Mouse (Mus musculus): ENCODE data around the gene Tbx5. TPM values are rescaled to one million over a fixed set of nuclear protein-coding genes. Genes with fewer than 3 reads are reported as not detected.

Tbx5 gene
- polyA plus RNA-seq, 1 experiment: not detected

- Histone ChIP-seq H3K4me3 (ENCODE audit: extremely low read depth, insufficient read depth, insufficient read length) (no peak overlapping the region), H3K36me3 (ENCODE audit: control insufficient read depth, insufficient read depth, low read length) (no peaks in the 10 kb centered on the region), H3K27me3 (ENCODE audit: control insufficient read depth, insufficient read depth, low read length) (peaks cover 12% of the 10 kb centered on the region), H3K4me1 (ENCODE audit: control insufficient read depth, insufficient read depth, insufficient read length) (no peaks in the 10 kb centered on the region), H3K27ac (ENCODE audit: insufficient read depth, low read length) (no peak overlapping the region)
- TF ChIP-seq POLR2A (IDR thresholded peaks at IDR 0.05; ENCODE audit: low read depth, low read length): no peak
- no peak for TF ChIP-seq CTCF (IDR thresholded peaks at IDR 0.05; ENCODE audit: extremely low read depth, insufficient read depth, insufficient read length, insufficient replicate concordance)
- DNase-seq (ENCODE audit: low read depth in 1 of 2, low spot score in 2 of 2): no peak
- WGBS: 28% methylated on average over 4 of the region's 4 CpGs
These were observed 10.4 kb downstream of the Tbx5 start for GRCm38 (mm10) chr5:119842701-119843393.

- H3K4me1 ChIP-seq (ENCODE audit: control insufficient read depth, insufficient read depth, insufficient read length): no peaks in the 10 kb centered on the region
- no peaks in the 10 kb centered on the region for H3K36me3 ChIP-seq (ENCODE audit: control insufficient read depth, insufficient read depth, low read length)
- peaks cover 12% of the 10 kb centered on the region for H3K27me3 ChIP-seq (ENCODE audit: control insufficient read depth, insufficient read depth, low read length)
- H3K4me3 ChIP-seq (ENCODE audit: extremely low read depth, insufficient read depth, insufficient read length): no peak overlapping the region
- H3K27ac ChIP-seq (ENCODE audit: insufficient read depth, low read length): no peak overlapping the region
- no peak for DNase-seq (ENCODE audit: low read depth in 1 of 2, low spot score in 2 of 2)
- TF ChIP-seq CTCF (IDR thresholded peaks at IDR 0.05; ENCODE audit: extremely low read depth, insufficient read depth, insufficient read length, insufficient replicate concordance): no peak
- no peak for TF ChIP-seq POLR2A (IDR thresholded peaks at IDR 0.05; ENCODE audit: low read depth, low read length)
- 5% methylated on average over 8 of the region's 8 CpGs for WGBS
These were observed 10.9 kb downstream of the Tbx5 start for GRCm38 (mm10) chr5:119843394-119843777.

- Histone ChIP-seq H3K36me3 (ENCODE audit: control insufficient read depth, insufficient read depth, low read length) (no peaks in the 10 kb centered on the region), H3K27me3 (ENCODE audit: control insufficient read depth, insufficient read depth, low read length) (peaks cover 7% of the 10 kb centered on the region), H3K27ac (ENCODE audit: insufficient read depth, low read length) (no peak overlapping the region), H3K4me3 (ENCODE audit: extremely low read depth, insufficient read depth, insufficient read length) (no peak overlapping the region), H3K4me1 (ENCODE audit: control insufficient read depth, insufficient read depth, insufficient read length) (no peaks in the 10 kb centered on the region)
- TF ChIP-seq CTCF (IDR thresholded peaks at IDR 0.05; ENCODE audit: extremely low read depth, insufficient read depth, insufficient read length, insufficient replicate concordance) (no peak), POLR2A (IDR thresholded peaks at IDR 0.05; ENCODE audit: low read depth, low read length) (no peak)
- 6% methylated on average over 5 of the region's 5 CpGs for WGBS
- no peak for DNase-seq (ENCODE audit: low read depth in 1 of 2, low spot score in 2 of 2)
These were observed 11.9 kb downstream of the Tbx5 start for GRCm38 (mm10) chr5:119844366-119844765.

- TF ChIP-seq CTCF (IDR thresholded peaks at IDR 0.05; ENCODE audit: extremely low read depth, insufficient read depth, insufficient read length, insufficient replicate concordance) (no peak), POLR2A (IDR thresholded peaks at IDR 0.05; ENCODE audit: low read depth, low read length) (no peak)
- H3K27me3 ChIP-seq (ENCODE audit: control insufficient read depth, insufficient read depth, low read length): peaks cover 4% of the 10 kb centered on the region
These were observed 12.5 kb downstream of the Tbx5 start for GRCm38 (mm10) chr5:119844994-119845393.

GRCm38 (mm10) chr5:119857052-119857451 lies 24.6 kb downstream of the Tbx5 start:
- H3K4me1 ChIP-seq (ENCODE audit: control insufficient read depth, insufficient read depth, insufficient read length): no peaks in the 10 kb centered on the region
- no peak overlapping the region for H3K4me3 ChIP-seq (ENCODE audit: extremely low read depth, insufficient read depth, insufficient read length)
- H3K27me3 ChIP-seq (ENCODE audit: control insufficient read depth, insufficient read depth, low read length): no peaks in the 10 kb centered on the region
- no peak overlapping the region for H3K27ac ChIP-seq (ENCODE audit: insufficient read depth, low read length)
- 43% methylated on average over 4 of the region's 4 CpGs for WGBS
- no peaks in the 10 kb centered on the region for H3K36me3 ChIP-seq (ENCODE audit: control insufficient read depth, insufficient read depth, low read length)
- TF ChIP-seq POLR2A (IDR thresholded peaks at IDR 0.05; ENCODE audit: low read depth, low read length) (no peak), CTCF (IDR thresholded peaks at IDR 0.05; ENCODE audit: extremely low read depth, insufficient read depth, insufficient read length, insufficient replicate concordance) (no peak)
- DNase-seq (ENCODE audit: low read depth in 1 of 2, low spot score in 2 of 2): no peak

More at GRCm38 (mm10) chr5:119844994-119845393, 12.5 kb downstream of the Tbx5 start:
- H3K4me3 ChIP-seq (ENCODE audit: extremely low read depth, insufficient read depth, insufficient read length): no peak overlapping the region
- no peak for DNase-seq (ENCODE audit: low read depth in 1 of 2, low spot score in 2 of 2)
- H3K36me3 ChIP-seq (ENCODE audit: control insufficient read depth, insufficient read depth, low read length): no peaks in the 10 kb centered on the region
- H3K4me1 ChIP-seq (ENCODE audit: control insufficient read depth, insufficient read depth, insufficient read length): no peaks in the 10 kb centered on the region
- 2% methylated on average over 21 of the region's 21 CpGs for WGBS
- no peak overlapping the region for H3K27ac ChIP-seq (ENCODE audit: insufficient read depth, low read length)

GRCm38 (mm10) chr5:119861301-119861700 lies 28.8 kb downstream of the Tbx5 start:
- 73% methylated on average over 5 of the region's 5 CpGs for WGBS
- Histone ChIP-seq H3K4me3 (ENCODE audit: extremely low read depth, insufficient read depth, insufficient read length) (no peak overlapping the region), H3K4me1 (ENCODE audit: control insufficient read depth, insufficient read depth, insufficient read length) (no peaks in the 10 kb centered on the region), H3K36me3 (ENCODE audit: control insufficient read depth, insufficient read depth, low read length) (no peaks in the 10 kb centered on the region), H3K27ac (ENCODE audit: insufficient read depth, low read length) (no peak overlapping the region), H3K27me3 (ENCODE audit: control insufficient read depth, insufficient read depth, low read length) (no peaks in the 10 kb centered on the region)
- no peak for DNase-seq (ENCODE audit: low read depth in 1 of 2, low spot score in 2 of 2)
- TF ChIP-seq CTCF (IDR thresholded peaks at IDR 0.05; ENCODE audit: extremely low read depth, insufficient read depth, insufficient read length, insufficient replicate concordance) (no peak), POLR2A (IDR thresholded peaks at IDR 0.05; ENCODE audit: low read depth, low read length) (no peak)

GRCm38 (mm10) chr5:119862431-119862830 lies 30.0 kb downstream of the Tbx5 start:
- Histone ChIP-seq H3K36me3 (ENCODE audit: control insufficient read depth, insufficient read depth, low read length) (no peaks in the 10 kb centered on the region), H3K4me1 (ENCODE audit: control insufficient read depth, insufficient read depth, insufficient read length) (no peaks in the 10 kb centered on the region), H3K27me3 (ENCODE audit: control insufficient read depth, insufficient read depth, low read length) (no peaks in the 10 kb centered on the region), H3K4me3 (ENCODE audit: extremely low read depth, insufficient read depth, insufficient read length) (no peak overlapping the region), H3K27ac (ENCODE audit: insufficient read depth, low read length) (no peak overlapping the region)
- 66% methylated on average over 5 of the region's 5 CpGs for WGBS
- no peak for TF ChIP-seq POLR2A (IDR thresholded peaks at IDR 0.05; ENCODE audit: low read depth, low read length)
- TF ChIP-seq CTCF (IDR thresholded peaks at IDR 0.05; ENCODE audit: extremely low read depth, insufficient read depth, insufficient read length, insufficient replicate concordance): no peak
- no peak for DNase-seq (ENCODE audit: low read depth in 1 of 2, low spot score in 2 of 2)

All from spleen, adult 2 months (tissue).